Mouse (Mus musculus): ENCODE measurements around the gene Adgra3. TPM values are rescaled to one million over a fixed set of nuclear protein-coding genes. Genes with fewer than 3 reads are reported as not detected.

Gene Adgra3
- total and polyA plus RNA-seq, 2 experiments from 2014 or later, result 6.7 to 32.7 TPM

DNA sequence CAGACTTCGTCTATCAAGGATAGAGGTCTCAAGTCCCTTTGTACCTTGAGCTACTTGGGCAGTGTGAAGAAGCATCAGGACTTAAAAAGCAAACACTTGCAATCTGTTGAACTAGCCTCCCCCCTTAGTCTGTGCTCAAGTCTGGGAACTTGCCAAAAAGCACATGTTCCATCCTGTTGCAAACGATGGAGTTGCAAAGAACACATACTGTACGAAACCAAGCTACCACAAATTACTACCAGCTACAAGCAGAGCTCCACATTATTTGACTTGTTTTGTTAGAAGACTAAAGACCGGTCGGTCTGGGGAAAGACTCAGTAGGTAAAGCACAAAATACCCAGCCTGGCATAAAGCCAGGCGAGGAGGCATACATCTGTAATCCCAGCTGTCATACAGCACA, 19.3 kb downstream of the Adgra3 start:
- 73% methylated on average over 6 of the region's 6 CpGs for WGBS
- TF ChIP-seq EP300 (IDR thresholded peaks at IDR 0.05; ENCODE audit: low read depth), result no peak
- no peak for TF ChIP-seq CTCF (IDR thresholded peaks at IDR 0.05; ENCODE audit: low read depth)
- DNase-seq (ENCODE audit: low spot score) (no peak), ATAC-seq (ENCODE audit: insufficient read depth, low read depth) (no peak)
- H3K4me3 ChIP-seq (ENCODE audit: low read depth, low read length), result no peak overlapping the region
- H3K4me2 ChIP-seq (ENCODE audit: low read depth, low read length), result no peak overlapping the region
- no peaks in the 10 kb centered on the region for H3K36me3 ChIP-seq (replicated peaks; ENCODE audit: control insufficient read depth, insufficient read depth, low read length)
- H3K9ac ChIP-seq (replicated peaks; ENCODE audit: low read depth, low read length), result no peak overlapping the region
- H3K4me1 ChIP-seq (ENCODE audit: control insufficient read depth, insufficient read depth), result peaks cover 23% of the 10 kb centered on the region
- no peaks in the 10 kb centered on the region for H3K9me3 ChIP-seq (replicated peaks; ENCODE audit: control insufficient read depth, low read length)
- no peak overlapping the region for H3K27ac ChIP-seq (ENCODE audit: low read depth)
- no peaks in the 10 kb centered on the region for H3K27me3 ChIP-seq (ENCODE audit: control insufficient read depth, insufficient read depth, low read length)

DNA sequence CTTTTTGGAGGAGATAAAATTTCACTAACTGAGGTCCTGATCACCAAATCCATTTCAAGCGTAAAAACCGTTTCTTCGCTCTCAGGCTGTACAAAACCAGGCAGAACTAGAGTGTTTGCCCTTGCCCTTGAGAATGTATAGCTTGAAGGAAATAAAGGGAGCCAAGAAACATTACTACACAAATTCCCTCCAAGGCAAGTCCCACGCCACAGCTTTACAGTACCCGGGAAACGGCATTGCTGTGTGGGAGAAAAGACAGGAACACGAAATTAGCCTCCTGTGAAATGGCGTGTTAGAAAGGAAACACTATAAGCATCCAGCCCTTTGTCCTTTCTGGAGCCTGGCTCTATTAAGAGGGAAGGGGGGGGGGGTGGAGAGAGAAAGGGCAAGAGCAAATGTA, 21.1 kb downstream of the Adgra3 start:
- H3K4me3 ChIP-seq (ENCODE audit: low read depth, low read length), result no peak overlapping the region
- peaks cover 23% of the 10 kb centered on the region for H3K4me1 ChIP-seq (ENCODE audit: control insufficient read depth, insufficient read depth)
- no peaks in the 10 kb centered on the region for H3K9me3 ChIP-seq (replicated peaks; ENCODE audit: control insufficient read depth, low read length)
- H3K27ac ChIP-seq (ENCODE audit: low read depth), result no peak overlapping the region
- H3K27me3 ChIP-seq (ENCODE audit: control insufficient read depth, insufficient read depth, low read length), result no peaks in the 10 kb centered on the region
- DNase-seq (ENCODE audit: low spot score) (no peak), ATAC-seq (ENCODE audit: insufficient read depth, low read depth) (no peak)
- TF ChIP-seq EP300 (IDR thresholded peaks at IDR 0.05; ENCODE audit: low read depth) (no peak), CTCF (IDR thresholded peaks at IDR 0.05; ENCODE audit: low read depth) (no peak)
- H3K4me2 ChIP-seq (ENCODE audit: low read depth, low read length), result no peak overlapping the region
- H3K9ac ChIP-seq (replicated peaks; ENCODE audit: low read depth, low read length), result no peak overlapping the region
- H3K36me3 ChIP-seq (replicated peaks; ENCODE audit: control insufficient read depth, insufficient read depth, low read length), result no peaks in the 10 kb centered on the region
- WGBS, result 64% methylated on average over 8 of the region's 8 CpGs

DNA sequence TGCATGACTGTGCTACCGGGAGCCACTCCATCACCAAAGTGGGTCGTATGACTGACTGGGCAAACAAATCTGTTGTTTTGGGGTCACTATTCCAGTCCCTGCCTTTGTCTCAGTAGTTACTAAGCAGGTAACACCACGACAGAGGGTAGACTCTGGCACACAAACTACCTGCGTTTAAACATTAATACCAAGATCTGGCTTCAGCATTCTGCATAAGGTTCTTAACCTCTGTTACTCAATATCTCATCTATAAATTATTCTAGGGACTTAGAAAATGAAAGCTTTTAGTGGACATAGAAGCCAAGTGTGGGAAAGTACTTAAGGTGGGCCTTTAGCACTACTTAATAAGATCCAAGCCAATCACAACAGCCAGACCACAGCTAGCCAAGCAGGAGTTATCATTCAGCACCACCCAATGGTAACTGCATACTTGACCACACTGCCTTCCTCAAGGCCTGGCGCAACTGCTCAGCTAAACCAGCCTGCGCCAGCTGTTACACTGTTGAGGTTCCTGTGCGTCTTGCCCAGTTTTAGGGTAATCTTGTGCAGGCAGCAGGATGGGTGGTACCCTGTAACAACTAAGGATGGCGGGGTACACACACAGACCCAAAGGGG, 23.8 kb downstream of the Adgra3 start:
- Histone ChIP-seq H3K4me1 (ENCODE audit: control insufficient read depth, insufficient read depth) (peaks cover 23% of the 10 kb centered on the region), H3K9me3 (replicated peaks; ENCODE audit: control insufficient read depth, low read length) (no peaks in the 10 kb centered on the region), H3K4me3 (ENCODE audit: low read depth, low read length) (no peak overlapping the region), H3K27ac (ENCODE audit: low read depth) (0 out of 2 replicates have a peak overlapping the region, but pooled peaks have one; percentile 69), H3K27me3 (ENCODE audit: control insufficient read depth, insufficient read depth, low read length) (no peaks in the 10 kb centered on the region), H3K4me2 (ENCODE audit: low read depth, low read length) (no peak overlapping the region), H3K36me3 (replicated peaks; ENCODE audit: control insufficient read depth, insufficient read depth, low read length) (no peaks in the 10 kb centered on the region), H3K9ac (replicated peaks; ENCODE audit: low read depth, low read length) (no peak overlapping the region)
- WGBS, result 81% methylated on average over 8 of the region's 8 CpGs
- no peak for TF ChIP-seq EP300 (IDR thresholded peaks at IDR 0.05; ENCODE audit: low read depth)
- ATAC-seq (ENCODE audit: insufficient read depth, low read depth) (no peak), DNase-seq (ENCODE audit: low spot score) (no peak)

DNA sequence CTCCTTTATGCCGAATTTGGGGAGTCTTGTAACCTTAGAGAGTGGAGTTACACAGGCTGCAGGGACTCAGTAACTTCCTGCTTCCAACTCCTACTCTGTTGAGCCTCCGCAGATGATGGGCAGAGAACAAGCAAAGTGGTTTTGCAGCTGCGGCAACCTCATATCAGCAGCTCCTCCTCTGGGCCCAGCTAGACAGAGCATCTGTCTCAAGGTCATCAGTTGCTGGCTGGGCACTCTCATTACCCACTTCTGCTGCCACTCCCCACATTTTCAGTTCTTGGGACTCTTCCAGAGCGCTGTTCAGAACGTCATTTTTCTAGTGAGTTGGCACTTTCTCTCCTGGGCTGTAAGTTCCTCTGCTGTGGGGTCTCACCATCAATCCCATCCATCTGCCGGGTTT, 24.6 kb downstream of the Adgra3 start:
- peak; percentile 86 for ATAC-seq (ENCODE audit: insufficient read depth, low read depth)
- peaks cover 17% of the 10 kb centered on the region for H3K4me1 ChIP-seq (ENCODE audit: control insufficient read depth, insufficient read depth)
- peak overlapping the region; percentile 28; the same call in 1 of the 2 replicates for H3K4me2 ChIP-seq (ENCODE audit: low read depth, low read length)
- no peaks in the 10 kb centered on the region for H3K27me3 ChIP-seq (ENCODE audit: control insufficient read depth, insufficient read depth, low read length)
- no peaks in the 10 kb centered on the region for H3K9me3 ChIP-seq (replicated peaks; ENCODE audit: control insufficient read depth, low read length)
- 16% methylated on average over 6 of the region's 6 CpGs for WGBS
- TF ChIP-seq CTCF (IDR thresholded peaks at IDR 0.05; ENCODE audit: low read depth), result no peak
- peak; percentile 67 for DNase-seq (ENCODE audit: low spot score)
- no peak overlapping the region for H3K4me3 ChIP-seq (ENCODE audit: low read depth, low read length)
- no peaks in the 10 kb centered on the region for H3K36me3 ChIP-seq (replicated peaks; ENCODE audit: control insufficient read depth, insufficient read depth, low read length)
- H3K27ac ChIP-seq (ENCODE audit: low read depth), result peak overlapping the region; percentile 69
- no peak overlapping the region for H3K9ac ChIP-seq (replicated peaks; ENCODE audit: low read depth, low read length)

DNA sequence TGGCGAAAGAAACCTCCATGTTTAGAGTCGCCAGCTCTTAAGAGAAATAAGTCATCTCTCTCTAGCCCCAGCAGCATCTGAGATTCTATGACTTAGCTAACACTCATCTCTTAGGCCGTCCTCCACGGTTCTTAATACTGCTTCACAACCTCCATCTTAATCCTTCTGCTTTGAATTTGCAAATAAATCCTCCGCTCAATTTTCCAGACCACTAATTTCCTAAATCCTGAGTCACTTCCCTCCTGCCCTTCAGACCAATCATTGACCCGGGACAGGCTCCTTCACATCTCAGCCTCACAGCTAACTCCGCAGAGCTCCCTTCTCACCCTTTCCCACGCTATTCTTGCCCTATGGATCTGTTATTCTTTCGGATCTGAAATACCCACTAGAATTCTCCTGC, 25.1 kb downstream of the Adgra3 start:
- H3K9me3 ChIP-seq (replicated peaks; ENCODE audit: control insufficient read depth, low read length), result no peaks in the 10 kb centered on the region
- 69% methylated on average over 9 of the region's 9 CpGs for WGBS
- H3K9ac ChIP-seq (replicated peaks; ENCODE audit: low read depth, low read length), result no peak overlapping the region
- peak overlapping the region; percentile 28; the same call in 1 of the 2 replicates for H3K4me2 ChIP-seq (ENCODE audit: low read depth, low read length)
- H3K27me3 ChIP-seq (ENCODE audit: control insufficient read depth, insufficient read depth, low read length), result no peaks in the 10 kb centered on the region
- no peak for TF ChIP-seq EP300 (IDR thresholded peaks at IDR 0.05; ENCODE audit: low read depth)
- TF ChIP-seq CTCF (IDR thresholded peaks at IDR 0.05; ENCODE audit: low read depth), result no peak
- no peaks in the 10 kb centered on the region for H3K36me3 ChIP-seq (replicated peaks; ENCODE audit: control insufficient read depth, insufficient read depth, low read length)
- peaks cover 15% of the 10 kb centered on the region; the same call in 1 of the 2 replicates for H3K4me1 ChIP-seq (ENCODE audit: control insufficient read depth, insufficient read depth)
- no peak for ATAC-seq (ENCODE audit: insufficient read depth, low read depth)
- DNase-seq (ENCODE audit: low spot score), result no peak
- H3K4me3 ChIP-seq (ENCODE audit: low read depth, low read length), result no peak overlapping the region
- peak overlapping the region; percentile 69 for H3K27ac ChIP-seq (ENCODE audit: low read depth)

DNA sequence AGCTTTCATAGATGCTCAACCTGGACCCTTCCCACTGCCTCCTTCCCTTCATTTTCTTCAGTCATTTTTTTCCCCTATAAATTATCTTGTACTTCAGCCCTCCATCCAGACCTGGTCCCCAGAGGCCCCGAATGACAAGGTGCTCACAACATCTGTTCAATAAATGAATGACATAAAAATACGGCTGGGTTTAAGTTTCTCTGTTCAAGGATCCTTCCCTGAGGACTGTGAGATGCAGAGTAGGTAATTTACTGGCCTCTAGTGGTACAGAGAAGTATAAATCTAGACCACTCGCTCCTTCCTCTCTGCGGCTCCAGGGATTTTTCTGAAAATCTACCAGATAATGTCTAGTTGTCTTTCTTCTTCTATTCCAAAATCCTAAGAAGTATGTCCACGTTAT, 26.5 kb downstream of the Adgra3 start:
- WGBS, result 31% methylated on average over 5 of the region's 5 CpGs
- H3K9ac ChIP-seq (replicated peaks; ENCODE audit: low read depth, low read length), result no peak overlapping the region

More for the DNA sequence above, 26.5 kb downstream of the Adgra3 start:
- Histone ChIP-seq H3K36me3 (replicated peaks; ENCODE audit: control insufficient read depth, insufficient read depth, low read length) (no peaks in the 10 kb centered on the region), H3K4me3 (ENCODE audit: low read depth, low read length) (no peak overlapping the region), H3K27ac (ENCODE audit: low read depth) (no peak overlapping the region), H3K27me3 (ENCODE audit: control insufficient read depth, insufficient read depth, low read length) (no peaks in the 10 kb centered on the region), H3K4me2 (ENCODE audit: low read depth, low read length) (no peak overlapping the region), H3K9me3 (replicated peaks; ENCODE audit: control insufficient read depth, low read length) (no peaks in the 10 kb centered on the region), H3K4me1 (ENCODE audit: control insufficient read depth, insufficient read depth) (peaks cover 17% of the 10 kb centered on the region; the same call in 1 of the 2 replicates)
- DNase-seq (ENCODE audit: low spot score), result peak; percentile 34
- TF ChIP-seq EP300 (IDR thresholded peaks at IDR 0.05; ENCODE audit: low read depth), result no peak
- peak; percentile 58 for TF ChIP-seq CTCF (IDR thresholded peaks at IDR 0.05; ENCODE audit: low read depth)
- ATAC-seq (ENCODE audit: insufficient read depth, low read depth), result peak; percentile 50; the same call in 1 of the 2 replicates

All from heart, postnatal 0 days (tissue).